Mouse (Mus musculus): ENCODE measurements around the gene Snx19. TPM values are rescaled to one million over a fixed set of nuclear protein-coding genes. Genes with fewer than 3 reads are reported as not detected.

Gene Snx19
- polyA plus RNA-seq, 1 experiment from 2014 or later, result 27.0 TPM

- no peaks in the 10 kb centered on the region for H3K27me3 ChIP-seq (replicated peaks)
- 89% methylated on average over 1 of the region's 1 CpGs for WGBS
- no peak overlapping the region for H3K9ac ChIP-seq
- no peaks in the 10 kb centered on the region for H3K36me3 ChIP-seq
- no peak overlapping the region for H3K4me3 ChIP-seq
- H3K9me3 ChIP-seq, result no peaks in the 10 kb centered on the region
- H3K27ac ChIP-seq, result no peak overlapping the region
- H3K4me2 ChIP-seq (replicated peaks), result no peak overlapping the region
- no peak for ATAC-seq (ENCODE audit: low FRiP score, low read depth)
- H3K4me1 ChIP-seq, result no peaks in the 10 kb centered on the region
These were observed 61.5 kb downstream of the Snx19 start for GRCm38 (mm10) chr9:30488384-30488783.

DNA sequence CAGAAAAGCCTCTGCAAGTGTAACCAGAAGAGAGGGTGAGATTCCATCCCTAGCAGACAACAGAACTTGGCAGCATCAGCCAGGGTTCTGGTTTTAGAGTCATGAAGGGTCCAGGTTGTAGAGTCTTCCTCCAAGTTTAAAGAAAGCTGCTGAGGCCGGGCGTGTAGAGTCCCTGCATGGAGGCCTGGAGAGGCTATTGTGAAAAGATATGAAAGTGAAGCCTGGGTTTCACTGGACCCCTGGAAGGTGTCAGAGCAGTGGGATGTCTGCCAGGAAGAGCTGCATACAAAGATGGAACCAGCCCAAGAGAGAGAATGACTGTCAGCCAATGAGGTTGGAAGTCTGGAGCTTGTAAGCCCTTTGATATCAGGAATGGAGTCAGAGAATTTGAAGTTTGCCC, 67.5 kb downstream of the Snx19 start:
- no peaks in the 10 kb centered on the region for H3K27me3 ChIP-seq (replicated peaks)
- WGBS, result 96% methylated on average over 2 of the region's 2 CpGs
- no peak overlapping the region for H3K4me2 ChIP-seq (replicated peaks)
- H3K4me3 ChIP-seq, result no peak overlapping the region
- no peak overlapping the region for H3K9ac ChIP-seq
- H3K4me1 ChIP-seq, result no peaks in the 10 kb centered on the region
- no peaks in the 10 kb centered on the region for H3K9me3 ChIP-seq
- no peak for ATAC-seq (ENCODE audit: low FRiP score, low read depth)
- H3K27ac ChIP-seq, result no peak overlapping the region
- no peaks in the 10 kb centered on the region for H3K36me3 ChIP-seq

DNA sequence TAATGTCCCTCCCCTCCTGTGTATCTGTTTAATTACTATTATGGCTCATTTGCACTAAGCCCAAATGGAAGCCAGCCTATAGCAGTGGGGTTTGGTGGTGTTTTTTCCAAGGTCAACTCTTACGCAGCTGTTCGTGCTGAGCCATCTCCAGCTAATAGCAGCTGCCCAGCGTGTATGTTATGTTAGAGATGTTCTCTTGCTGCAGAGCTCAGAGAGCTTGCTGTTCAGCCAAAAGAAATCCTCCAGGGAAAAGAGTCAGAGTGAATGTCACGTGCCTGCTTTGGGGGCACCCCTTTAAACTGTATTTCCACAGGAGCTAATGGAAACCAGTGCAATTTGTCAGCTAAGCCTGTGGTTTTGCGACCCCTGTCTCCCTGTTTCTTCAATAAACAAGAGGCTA, 82.1 kb downstream of the Snx19 start:
- no peak for ATAC-seq (ENCODE audit: low FRiP score, low read depth)
- 78% methylated on average over 5 of the region's 5 CpGs for WGBS
- no peak overlapping the region for H3K9ac ChIP-seq
- no peaks in the 10 kb centered on the region for H3K4me1 ChIP-seq
- no peak overlapping the region for H3K4me3 ChIP-seq
- peaks cover 8% of the 10 kb centered on the region; the same call in 1 of the 2 replicates for H3K9me3 ChIP-seq
- no peaks in the 10 kb centered on the region for H3K36me3 ChIP-seq
- no peak overlapping the region for H3K4me2 ChIP-seq (replicated peaks)
- H3K27me3 ChIP-seq (replicated peaks), result no peaks in the 10 kb centered on the region
- H3K27ac ChIP-seq, result no peak overlapping the region

DNA sequence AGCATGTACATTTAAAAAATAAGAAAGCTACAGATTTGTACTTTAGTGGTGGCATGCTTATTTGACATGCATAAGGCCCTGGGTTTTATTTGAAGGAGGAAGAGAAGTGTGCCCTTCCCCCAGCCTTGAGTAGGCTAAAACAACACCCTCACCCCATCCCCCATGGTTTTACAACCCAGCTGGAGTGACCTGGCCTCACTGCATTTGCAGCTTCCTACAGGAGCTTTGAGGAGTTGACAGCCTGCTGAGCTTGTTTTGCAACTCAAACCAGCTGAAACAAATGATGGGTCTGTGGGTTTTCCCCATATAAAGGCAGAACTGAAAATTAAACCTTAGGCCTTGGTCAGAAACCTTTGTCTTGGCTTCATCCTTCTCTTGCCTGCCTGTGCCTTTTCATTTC, 89.0 kb downstream of the Snx19 start:
- Histone ChIP-seq H3K9me3 (peaks cover 11% of the 10 kb centered on the region; the same call in 1 of the 2 replicates), H3K4me3 (no peak overlapping the region), H3K27me3 (replicated peaks) (no peaks in the 10 kb centered on the region), H3K36me3 (no peaks in the 10 kb centered on the region), H3K4me1 (no peaks in the 10 kb centered on the region), H3K4me2 (replicated peaks) (no peak overlapping the region), H3K9ac (no peak overlapping the region), H3K27ac (no peak overlapping the region)
- ATAC-seq (ENCODE audit: low FRiP score, low read depth), result no peak

All from neural tube, embryonic 12.5 days (tissue).